Mouse (Mus musculus): ENCODE measurements at regions not wholly inside any gene's neighbourhood (a gene's known extent, or its start where the extent isn't known, plus 50 kb on each side); places are given as distances from the start of the nearest gene placed in this dataset.

- peak; percentile 56 for DNase-seq
Measured at GRCm38 (mm10) chr15:11565503-11566031, 166.1 kb upstream of the Tars start.

- peak; percentile 36 for DNase-seq
Measured at GRCm38 (mm10) chr15:11552568-11552967, 153.1 kb upstream of the Tars start.

GRCm38 (mm10) chr15:11552110-11552509 lies 152.6 kb upstream of the Tars start:
- DNase-seq = no peak

GRCm38 (mm10) chr15:11539485-11539884 lies 140.0 kb upstream of the Tars start:
- DNase-seq = peak; percentile 63

GRCm38 (mm10) chr15:11536076-11536620 lies 136.7 kb upstream of the Tars start:
- DNase-seq = no peak

- DNase-seq = no peak
Measured at GRCm38 (mm10) chr15:11534404-11535251, 135.2 kb upstream of the Tars start.

- DNase-seq = no peak
Measured at GRCm38 (mm10) chr15:11533616-11534015, 134.2 kb upstream of the Tars start.

- peak; percentile 69 for DNase-seq
Measured at GRCm38 (mm10) chr15:11533002-11533610, 133.6 kb upstream of the Tars start.

GRCm38 (mm10) chr15:11532536-11532935 lies 133.1 kb upstream of the Tars start:
- peak; percentile 43 for DNase-seq

GRCm38 (mm10) chr15:11529819-11530810 lies 130.7 kb upstream of the Tars start:
- DNase-seq = peak; percentile 15

- DNase-seq = no peak
Measured at GRCm38 (mm10) chr15:11524337-11525106, 125.1 kb upstream of the Tars start.

- DNase-seq = no peak
Measured at GRCm38 (mm10) chr15:11518565-11518964, 119.1 kb upstream of the Tars start.

GRCm38 (mm10) chr15:11517892-11518291 lies 118.4 kb upstream of the Tars start:
- no peak for DNase-seq

GRCm38 (mm10) chr15:11505076-11505639 lies 105.7 kb upstream of the Tars start:
- DNase-seq = no peak

- DNase-seq = peak; percentile 2
Measured at GRCm38 (mm10) chr15:11496436-11496835, 97.0 kb upstream of the Tars start.

- no peak for DNase-seq
Measured at GRCm38 (mm10) chr15:11489116-11489515, 89.7 kb upstream of the Tars start.

GRCm38 (mm10) chr15:11487268-11487783 lies 87.9 kb upstream of the Tars start:
- no peak for DNase-seq

- DNase-seq = no peak
Measured at GRCm38 (mm10) chr15:11483916-11484315, 84.5 kb upstream of the Tars start.

GRCm38 (mm10) chr15:11479166-11479944 lies 79.9 kb upstream of the Tars start:
- no peak for DNase-seq

GRCm38 (mm10) chr15:11476248-11476647 lies 76.8 kb upstream of the Tars start:
- no peak for DNase-seq
